Mouse (Mus musculus) forebrain, embryonic 14.5 days (tissue): Measurements from ENCODE around the gene Sh3rf3. TPM values are rescaled to one million over a fixed set of nuclear protein-coding genes. Genes with fewer than 3 reads are reported as not detected.
A peak's percentile ranks its signal among the peaks of the same experiment; 100 is the strongest.

Experiments used
- ATAC-seq: fragments of 200-750 bp; cut with Nextera tagmentation; 2 replicates; pipeline ENCODE4 v1.8.0; 2017; ENCODE audit warnings: mild to moderate bottlenecking, moderate library complexity
- DNase-seq: peaks from one replicate; pipeline ENCODE4 v3.0.0-alpha.2; 2015; ENCODE audit warnings: low spot score
- H3K27ac ChIP-seq: fragments of 300-500 bp; sonication (generic); 2 replicates; pipeline ENCODE4 v1.5.1; 2014; ENCODE audit warnings: low read depth, mild to moderate bottlenecking, control low read depth, low read length, moderate library complexity
- H3K27me3 ChIP-seq: fragments of 300-500 bp; sonication (generic); replicated peaks from 2 replicates; pipeline ENCODE4 v1.6.1; 2014; ENCODE audit warnings: low read length, control low read depth, mixed read lengths; ENCODE audit not compliant: control insufficient read depth, insufficient read depth
- H3K36me3 ChIP-seq: fragments of 300-500 bp; sonication (generic); 2 replicates; pipeline ENCODE4 v1.6.1; 2014; ENCODE audit warnings: low read length, control low read depth; ENCODE audit not compliant: control insufficient read depth, insufficient read depth
- H3K4me1 ChIP-seq: fragments of 300-500 bp; sonication (generic); 2 replicates; pipeline ENCODE4 v1.6.1; 2014; ENCODE audit warnings: antibody characterized with exemption, low read length, control low read depth; ENCODE audit not compliant: control insufficient read depth, insufficient read depth
- H3K4me2 ChIP-seq: fragments of 300-500 bp; sonication (generic); 2 replicates; pipeline ENCODE4 v1.6.1; 2014; ENCODE audit warnings: mild to moderate bottlenecking, control low read depth, low read length
- H3K4me3 ChIP-seq: fragments of 300-500 bp; sonication (generic); 2 replicates; pipeline ENCODE4 v1.5.1; 2014; ENCODE audit warnings: low read depth, low read length, control low read depth
- H3K9ac ChIP-seq: fragments of 300-500 bp; sonication (generic); 2 replicates; pipeline ENCODE4 v1.6.1; 2014; ENCODE audit warnings: mild to moderate bottlenecking, low read length, control low read depth, moderate library complexity
- H3K9me3 ChIP-seq: fragments of 300-500 bp; sonication (generic); replicated peaks from 2 replicates; pipeline ENCODE4 v1.6.1; 2016; ENCODE audit warnings: low read length, control low read depth, mixed read lengths; ENCODE audit not compliant: control insufficient read depth
- WGBS: fragments of 180-500 bp; shearing (Covaris S2); extraction: QIAGEN DNeasy Blood & Tissue Kit; methylation state at CpG from one replicate; pipeline ENCODE4 v1.1.7; 2014; 5-methylcytosine and 5-hydroxymethylcytosine counted together
- polyA plus RNA-seq: library from polyadenylated mRNA; unstranded; fragments of >200 nt; fragmentation: Nextera tagmentation; extraction: Ambion mirVana; gene quantifications from 2 replicates; pipeline ENCODE4 v1.2.1, GENCODE M21; 2014

Gene Sh3rf3
- polyA plus RNA-seq, 1 experiment from 2014 or later: 5.8 TPM

- no peaks in the 10 kb centered on the region for H3K27me3 ChIP-seq
- no peaks in the 10 kb centered on the region for H3K4me1 ChIP-seq
- H3K27ac ChIP-seq: no peak overlapping the region
- H3K4me2 ChIP-seq: no peak overlapping the region
- 95% methylated on average over 5 of the region's 5 CpGs for WGBS
- ATAC-seq (no peak), DNase-seq (no peak)
- H3K9me3 ChIP-seq: no peaks in the 10 kb centered on the region
- H3K9ac ChIP-seq: no peak overlapping the region
- H3K36me3 ChIP-seq: no peaks in the 10 kb centered on the region
- no peak overlapping the region for H3K4me3 ChIP-seq
These were observed 24.3 kb downstream of the Sh3rf3 start for GRCm38 (mm10) chr10:58837504-58837903.

DNA sequence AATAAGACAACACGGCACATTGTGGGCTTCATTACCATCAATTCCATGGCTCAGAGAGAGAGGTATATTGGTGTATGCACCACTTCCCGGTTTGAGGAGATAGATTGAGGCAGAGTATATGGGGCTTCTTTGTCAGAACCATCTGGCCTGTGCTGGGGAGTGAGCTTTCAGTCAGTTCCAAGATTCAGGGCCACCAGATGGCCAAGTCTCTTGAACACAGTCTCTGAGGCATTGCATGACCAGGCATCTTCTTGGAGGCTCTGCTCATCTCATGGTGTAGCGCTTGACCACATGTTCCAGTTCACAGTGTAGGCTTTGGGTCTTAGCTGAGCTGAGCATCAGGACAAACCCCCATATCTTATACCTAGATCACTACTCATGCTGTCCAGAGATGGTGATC, 28.8 kb downstream of the Sh3rf3 start:
- H3K9me3 ChIP-seq: no peaks in the 10 kb centered on the region
- H3K27me3 ChIP-seq: no peaks in the 10 kb centered on the region
- ATAC-seq (no peak), DNase-seq (no peak)
- no peaks in the 10 kb centered on the region for H3K36me3 ChIP-seq
- H3K4me3 ChIP-seq: no peak overlapping the region
- H3K27ac ChIP-seq: no peak overlapping the region
- 87% methylated on average over 3 of the region's 3 CpGs for WGBS
- H3K4me2 ChIP-seq: no peak overlapping the region
- no peak overlapping the region for H3K9ac ChIP-seq
- no peaks in the 10 kb centered on the region for H3K4me1 ChIP-seq

- no peak for DNase-seq
- no peak for ATAC-seq
- H3K4me2 ChIP-seq: no peak overlapping the region
- no peak overlapping the region for H3K9ac ChIP-seq
- WGBS: 92% methylated on average over 8 of the region's 8 CpGs
- no peaks in the 10 kb centered on the region for H3K36me3 ChIP-seq
- no peaks in the 10 kb centered on the region for H3K27me3 ChIP-seq
- no peaks in the 10 kb centered on the region for H3K9me3 ChIP-seq
- no peak overlapping the region for H3K27ac ChIP-seq
- 0 out of 2 replicates have a peak, but pooled peaks cover 2% of the 10 kb centered on the region for H3K4me1 ChIP-seq
- H3K4me3 ChIP-seq: no peak overlapping the region
These were observed 29.9 kb downstream of the Sh3rf3 start for GRCm38 (mm10) chr10:58843100-58843499.

DNA sequence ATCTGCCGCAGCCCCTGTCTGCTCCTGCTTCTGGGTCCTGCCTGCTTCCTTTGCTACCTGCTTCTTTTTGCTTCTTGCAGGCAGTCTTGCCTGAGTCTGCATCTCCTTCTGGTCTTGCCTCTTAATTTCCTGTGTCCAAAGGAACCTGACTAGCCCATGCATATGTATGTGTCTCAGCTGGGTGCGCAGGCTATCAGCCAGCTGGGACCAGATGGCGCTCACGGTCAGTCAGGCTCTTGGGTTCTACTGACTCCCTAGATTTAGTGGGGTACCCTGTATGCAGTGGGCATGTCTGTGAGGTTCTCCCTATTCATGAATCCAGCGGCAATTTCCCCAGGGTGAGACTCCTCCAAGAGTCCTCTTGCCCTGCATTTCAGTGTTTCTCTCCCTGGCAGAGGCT, 35.0 kb downstream of the Sh3rf3 start:
- H3K27me3 ChIP-seq: no peaks in the 10 kb centered on the region
- H3K4me1 ChIP-seq: 0 out of 2 replicates have a peak, but pooled peaks cover 2% of the 10 kb centered on the region
- peak overlapping the region; percentile 36; the same call in 1 of the 2 replicates for H3K27ac ChIP-seq
- WGBS: 67% methylated on average over 5 of the region's 5 CpGs
- no peak overlapping the region for H3K4me2 ChIP-seq
- DNase-seq (no peak), ATAC-seq (peak; percentile 40; the same call in 1 of the 2 replicates)
- no peak overlapping the region for H3K9ac ChIP-seq
- no peaks in the 10 kb centered on the region for H3K36me3 ChIP-seq
- H3K9me3 ChIP-seq: no peaks in the 10 kb centered on the region
- no peak overlapping the region for H3K4me3 ChIP-seq

- no peaks in the 10 kb centered on the region for H3K9me3 ChIP-seq
- H3K27ac ChIP-seq: no peak overlapping the region
- H3K36me3 ChIP-seq: no peaks in the 10 kb centered on the region
- no peak overlapping the region for H3K4me2 ChIP-seq
- ATAC-seq: no peak
- no peaks in the 10 kb centered on the region for H3K27me3 ChIP-seq
- 0 out of 2 replicates have a peak, but pooled peaks cover 2% of the 10 kb centered on the region for H3K4me1 ChIP-seq
- no peak overlapping the region for H3K4me3 ChIP-seq
- no peak for DNase-seq
- WGBS: 93% methylated on average over 6 of the region's 6 CpGs
- H3K9ac ChIP-seq: no peak overlapping the region
These were observed 35.4 kb downstream of the Sh3rf3 start for GRCm38 (mm10) chr10:58848536-58848935.

GRCm38 (mm10) chr10:58854548-58855198, 41.5 kb downstream of the Sh3rf3 start:
- H3K4me2 ChIP-seq: peak overlapping the region; percentile 26
- peak overlapping the region; percentile 55 for H3K27ac ChIP-seq
- peak; percentile 51 for ATAC-seq
- peaks cover 23% of the 10 kb centered on the region for H3K4me1 ChIP-seq
- no peak overlapping the region for H3K4me3 ChIP-seq
- peak; percentile 50 for DNase-seq
- H3K9ac ChIP-seq: peak overlapping the region; percentile 35; the same call in 1 of the 2 replicates
- no peaks in the 10 kb centered on the region for H3K27me3 ChIP-seq
- 8% methylated on average over 14 of the region's 14 CpGs for WGBS
- no peaks in the 10 kb centered on the region for H3K9me3 ChIP-seq
- no peaks in the 10 kb centered on the region for H3K36me3 ChIP-seq

DNA sequence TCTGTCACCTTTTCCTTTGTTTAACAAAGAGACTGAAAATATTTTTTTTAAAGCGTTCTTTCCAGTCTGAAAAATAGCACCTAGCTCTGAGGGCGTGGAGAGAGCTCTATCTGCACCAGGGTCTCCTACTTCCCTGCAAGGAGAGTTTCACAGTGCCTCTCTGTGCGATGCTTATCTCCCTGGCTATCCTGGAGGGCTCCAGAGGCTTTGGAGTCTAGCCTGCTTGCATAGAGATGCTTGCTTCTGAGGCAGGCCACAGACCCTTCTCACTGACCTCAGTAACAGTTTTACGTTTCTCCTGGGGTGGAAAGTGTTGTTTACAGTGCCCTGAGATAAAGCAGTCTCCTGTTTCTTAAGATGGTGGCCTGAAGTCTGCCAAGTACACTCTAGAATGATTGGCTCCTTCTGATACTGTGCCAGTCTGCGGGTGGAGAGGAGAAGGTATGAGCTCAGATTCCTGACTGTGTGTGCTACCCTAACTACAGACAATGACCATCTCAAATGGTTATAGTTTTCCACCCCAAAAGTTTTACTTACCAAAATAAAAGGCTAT, 42.1 kb downstream of the Sh3rf3 start:
- no peak overlapping the region for H3K4me3 ChIP-seq
- peaks cover 23% of the 10 kb centered on the region for H3K4me1 ChIP-seq
- peak; percentile 43; the same call in 1 of the 2 replicates for ATAC-seq
- no peaks in the 10 kb centered on the region for H3K36me3 ChIP-seq
- H3K9me3 ChIP-seq: no peaks in the 10 kb centered on the region
- no peak overlapping the region for H3K4me2 ChIP-seq
- H3K9ac ChIP-seq: peak overlapping the region; percentile 35; the same call in 1 of the 2 replicates
- peak; percentile 39 for DNase-seq
- 32% methylated on average over 5 of the region's 5 CpGs for WGBS
- H3K27ac ChIP-seq: peak overlapping the region; percentile 55; the same call in 1 of the 2 replicates
- H3K27me3 ChIP-seq: no peaks in the 10 kb centered on the region

GRCm38 (mm10) chr10:58855814-58856213, 42.7 kb downstream of the Sh3rf3 start:
- no peak overlapping the region for H3K27ac ChIP-seq
- H3K36me3 ChIP-seq: no peaks in the 10 kb centered on the region
- no peak overlapping the region for H3K4me3 ChIP-seq
- no peaks in the 10 kb centered on the region for H3K9me3 ChIP-seq
- WGBS: 68% methylated on average over 9 of the region's 9 CpGs
- ATAC-seq: 0 out of 2 replicates have a peak, but pooled peaks have one; percentile 16
- H3K4me1 ChIP-seq: peaks cover 23% of the 10 kb centered on the region
- H3K9ac ChIP-seq: no peak overlapping the region
- no peak overlapping the region for H3K4me2 ChIP-seq
- no peaks in the 10 kb centered on the region for H3K27me3 ChIP-seq
- DNase-seq: no peak

- H3K4me3 ChIP-seq: no peak overlapping the region
- H3K9ac ChIP-seq: no peak overlapping the region
These were observed 43.6 kb downstream of the Sh3rf3 start for GRCm38 (mm10) chr10:58856742-58857141.

More at GRCm38 (mm10) chr10:58856742-58857141, 43.6 kb downstream of the Sh3rf3 start:
- Histone ChIP-seq H3K4me1 (peaks cover 23% of the 10 kb centered on the region), H3K27me3 (no peaks in the 10 kb centered on the region), H3K9me3 (no peaks in the 10 kb centered on the region), H3K36me3 (no peaks in the 10 kb centered on the region), H3K27ac (0 out of 2 replicates have a peak overlapping the region, but pooled peaks have one; percentile 14), H3K4me2 (no peak overlapping the region)
- ATAC-seq (peak; percentile 72), DNase-seq (peak; percentile 68)
